Mouse (Mus musculus) ovary, adult 10 weeks (tissue): Measurements from ENCODE around the gene Bfar. TPM values are rescaled to one million over a fixed set of nuclear protein-coding genes. Genes with fewer than 3 reads are reported as not detected.

Experiments used
- polyA plus RNA-seq: library from polyadenylated mRNA; stranded (reverse); fragments of 350-450 nt; fragmentation: Illumina TruSeq; extraction: RNeasy Lipid Tissue Mini Kit (QIAGEN cat#74804); gene quantifications from one replicate; pipeline ENCODE4 v1.2.3, GENCODE M21; 2014

The Bfar gene
- polyA plus RNA-seq = 38.6 TPM

GRCm38 (mm10) chr16:13671685-13672385, at the start of gene Bfar, which contains the start of gene 3110001I22Rik:
Bfar (plus strand) TSS chr16:13671858.
3110001I22Rik (plus strand) TSS chr16:13671929.

GRCm38 (mm10) chr16:13667878-13668343, 3.7 kb upstream of the Bfar start, which contains the start of gene Parn:
Parn (minus strand) TSS chr16:13668170.

GRCm38 (mm10) chr16:13730285-13731255, 58.9 kb downstream of the Bfar start, which contains the start of gene Pla2g10:
Pla2g10 (minus strand) TSS chr16:13730983.

Other genes starting within 250 kb of the Bfar start
- gene Parn, start 3.7 kb upstream of the Bfar start, polyA plus RNA-seq = 101 TPM
- 21.0 TPM for gene 3110001I22Rik, start 71 bp downstream of the Bfar start, polyA plus RNA-seq
- gene Pla2g10, start 59.1 kb downstream of the Bfar start, polyA plus RNA-seq = not detected
- gene Rrn3, start 108.8 kb downstream of the Bfar start, polyA plus RNA-seq = 63.0 TPM
- gene Ntan1, start 147.0 kb downstream of the Bfar start, polyA plus RNA-seq = 113 TPM
- 132 TPM for gene Pdxdc1, start 231.3 kb downstream of the Bfar start, polyA plus RNA-seq
- gene Mpv17l, start 231.3 kb downstream of the Bfar start, polyA plus RNA-seq = 22.3 TPM